12 mouse cellular contexts compared by ENCODE assay signal in genomic region chr4:129161581-129162255, GRCm38 (mm10).
DNase-seq lines count a peak whose midpoint lies in the region; ATAC-seq lines count a peak whose summit lies in the region.
"Had no signal": no experiment of that assay in that cellular context is flagged by ENCODE, and none has a peak within 500 bp of the region (broad histone marks: within the 10 kb centered on the region; RNA-seq: fewer than 3 reads in every experiment).

No protein-coding gene starts in this region.

- no peak for DNase-seq in cerebellum, postnatal 4 days (ENCODE audit: low spot score in 2 of 2)
- peak; percentile 99 for DNase-seq in R1 (ENCODE audit: low read depth, low spot score)
- DNase-seq in cerebellum, adult 18-20 months = peak; percentile 62 to 64
- DNase-seq in cerebellum, postnatal 25 days = peak; percentile 65 to 69
- no peak for DNase-seq in T-cell, adult 2 months (ENCODE audit: low spot score)
- no peak for DNase-seq in retina, embryonic 14.5 days (ENCODE audit: low spot score)
- no peak for DNase-seq in thymus, postnatal 14 days
- DNase-seq: gastrocnemius, postnatal 10 days; kidney, adult 11 months had no signal

- ATAC-seq in cerebellum, adult (ENCODE audit: insufficient number of reproducible peaks, low FRiP score, low TSS enrichment) = peak; percentile 56; the same call in 1 of the 2 replicates
- ATAC-seq: forebrain, embryonic 14.5 days; hindbrain, embryonic 16.5 days had no signal

Comparison
In these comparisons a context has a peak if more than half of its experiments do, and no peak if none do; other contexts are left out.
1. DNase-seq: peak in R1 (single experiment), cerebellum, adult 18-20 months (2 of 2) and cerebellum, postnatal 25 days (2 of 2); none in cerebellum, postnatal 4 days (0 of 2), T-cell, adult 2 months (single experiment), retina, embryonic 14.5 days (single experiment) and thymus, postnatal 14 days (single experiment).